ENCODE assay signal across 22 mouse cellular contexts in genomic region chr13:29501173-29501572, GRCm38 (mm10).
A peak's percentile ranks its signal among the peaks of the same experiment; 100 is the strongest.
DNase-seq lines count a peak whose midpoint lies in the region; ATAC-seq and TF ChIP-seq lines count a peak whose summit lies in the region.
"Had no signal": no experiment of that assay in that cellular context is flagged by ENCODE, and none has a peak within 500 bp of the region (broad histone marks: within the 10 kb centered on the region; RNA-seq: fewer than 3 reads in every experiment).

No protein-coding gene starts in this region.

- H3K36me3 ChIP-seq in intestine, embryonic 14.5 days (ENCODE audit: control insufficient read depth, insufficient read depth, low read length), result no peaks in the 10 kb centered on the region
- H3K36me3 ChIP-seq in intestine, embryonic 15.5 days, result no peaks in the 10 kb centered on the region
- H3K36me3 ChIP-seq in midbrain, postnatal 0 days (ENCODE audit: insufficient read depth, low read length), result no peaks in the 10 kb centered on the region
- H3K36me3 ChIP-seq in midbrain, embryonic 14.5 days (ENCODE audit: control insufficient read depth, insufficient read depth, low read length), result no peaks in the 10 kb centered on the region
- no peaks in the 10 kb centered on the region for H3K36me3 ChIP-seq in ES-E14 (ENCODE audit: control insufficient read depth, insufficient read depth, low read length, poor library complexity, severe bottlenecking)
- H3K36me3 ChIP-seq: embryonic facial prominence, embryonic 10.5 days; hindbrain, embryonic 10.5 days; limb, embryonic 12.5 days; midbrain, embryonic 15.5 days had no signal

- H3K4me2 ChIP-seq in intestine, embryonic 14.5 days (ENCODE audit: low read length), result no peak overlapping the region
- H3K4me2 ChIP-seq in intestine, embryonic 15.5 days (replicated peaks), result no peak overlapping the region
- no peak overlapping the region for H3K4me2 ChIP-seq in midbrain, postnatal 0 days (ENCODE audit: low read depth, low read length, poor library complexity, severe bottlenecking)
- H3K4me2 ChIP-seq in midbrain, embryonic 14.5 days (ENCODE audit: low read length), result no peak overlapping the region
- H3K4me2 ChIP-seq: heart, embryonic 11.5 days; limb, embryonic 12.5 days; midbrain, embryonic 15.5 days had no signal

- TF ChIP-seq CTCF in midbrain, postnatal 0 days (IDR thresholded peaks at IDR 0.05), result peak; percentile 23; the same call in 1 of the 2 replicates

- DNase-seq in intestine, embryonic 14.5 days (ENCODE audit: low spot score), result peak; percentile 18
- no peak for DNase-seq in midbrain, postnatal 0 days (ENCODE audit: low spot score)
- no peak for DNase-seq in midbrain, embryonic 14.5 days
- DNase-seq in ES-E14 (ENCODE audit: low read depth, low spot score), result peak; percentile 7
- no peak for DNase-seq in adrenal gland, adult 2 months
- DNase-seq: adrenal gland, postnatal 25 days; cerebellum, adult 9-10 months; gastrocnemius, postnatal 14 days; kidney, adult 11 months; kidney, postnatal 4 days; lung, adult 18-20 months had no signal

- 73% methylated on average over 2 of the region's 2 CpGs for WGBS in intestine, embryonic 14.5 days
- WGBS in intestine, embryonic 15.5 days, result 69% methylated on average over 2 of the region's 2 CpGs
- WGBS in midbrain, postnatal 0 days, result 76% methylated on average over 2 of the region's 2 CpGs
- WGBS in midbrain, embryonic 14.5 days, result 79% methylated on average over 2 of the region's 2 CpGs

- no peak overlapping the region for H3K9ac ChIP-seq in intestine, embryonic 14.5 days (ENCODE audit: low read length)
- H3K9ac ChIP-seq in intestine, embryonic 15.5 days, result no peak overlapping the region
- no peak overlapping the region for H3K9ac ChIP-seq in midbrain, postnatal 0 days (replicated peaks; ENCODE audit: low read length, poor library complexity, severe bottlenecking)
- no peak overlapping the region for H3K9ac ChIP-seq in midbrain, embryonic 14.5 days (replicated peaks; ENCODE audit: low read length)
- H3K9ac ChIP-seq in ES-E14 (ENCODE audit: insufficient read depth, low read depth, low read length, poor library complexity, severe bottlenecking), result no peak overlapping the region
- H3K9ac ChIP-seq: limb, embryonic 12.5 days; midbrain, embryonic 15.5 days had no signal

- no peaks in the 10 kb centered on the region for H3K9me3 ChIP-seq in intestine, embryonic 14.5 days (ENCODE audit: control insufficient read depth, low read length)
- H3K9me3 ChIP-seq in intestine, embryonic 15.5 days, result no peaks in the 10 kb centered on the region
- H3K9me3 ChIP-seq in midbrain, postnatal 0 days (ENCODE audit: low read length), result no peaks in the 10 kb centered on the region
- no peaks in the 10 kb centered on the region for H3K9me3 ChIP-seq in midbrain, embryonic 14.5 days (ENCODE audit: control insufficient read depth, low read length)
- H3K9me3 ChIP-seq in ES-E14 (ENCODE audit: control insufficient read depth, insufficient read depth, low read depth, low read length), result no peaks in the 10 kb centered on the region
- H3K9me3 ChIP-seq: embryonic facial prominence, embryonic 10.5 days; hindbrain, embryonic 10.5 days; limb, embryonic 12.5 days; midbrain, embryonic 15.5 days had no signal

- no peak for ATAC-seq in intestine, embryonic 14.5 days (replicated peaks; ENCODE audit: low FRiP score, low TSS enrichment, low read depth)
- ATAC-seq in intestine, embryonic 15.5 days, result no peak
- ATAC-seq in midbrain, postnatal 0 days (ENCODE audit: low FRiP score), result no peak
- no peak for ATAC-seq in midbrain, embryonic 14.5 days (ENCODE audit: low FRiP score, low TSS enrichment)
- no peak for ATAC-seq in inflammation-experienced regulatory T-cells, adult 6 months
- ATAC-seq: forebrain, embryonic 16.5 days; midbrain, embryonic 15.5 days had no signal

- in situ Hi-C loops in ES-E14 (cut with MboI; ENCODE audit: low sequenced_read_pairs in 2 of 2, unreplicated experiment in 2 of 2), result no loop called here

- H3K27ac ChIP-seq in intestine, embryonic 14.5 days (ENCODE audit: low read depth), result no peak overlapping the region
- no peak overlapping the region for H3K27ac ChIP-seq in intestine, embryonic 15.5 days
- no peak overlapping the region for H3K27ac ChIP-seq in midbrain, postnatal 0 days (ENCODE audit: low read depth, low read length)
- no peak overlapping the region for H3K27ac ChIP-seq in midbrain, embryonic 14.5 days (replicated peaks; ENCODE audit: low read depth, low read length)
- H3K27ac ChIP-seq in ES-E14 (ENCODE audit: insufficient read depth, low read depth, low read length, poor library complexity, severe bottlenecking), result no peak overlapping the region
- H3K27ac ChIP-seq: embryonic facial prominence, embryonic 10.5 days; hindbrain, embryonic 10.5 days; left cerebral cortex, adult 2 months; limb, embryonic 12.5 days; macrophage; midbrain, embryonic 15.5 days had no signal

- no peaks in the 10 kb centered on the region for H3K27me3 ChIP-seq in intestine, embryonic 14.5 days (replicated peaks; ENCODE audit: control insufficient read depth, insufficient read depth, low read length)
- no peaks in the 10 kb centered on the region for H3K27me3 ChIP-seq in intestine, embryonic 15.5 days (replicated peaks)
- H3K27me3 ChIP-seq in midbrain, postnatal 0 days (ENCODE audit: insufficient read depth, low read length), result no peaks in the 10 kb centered on the region
- no peaks in the 10 kb centered on the region for H3K27me3 ChIP-seq in midbrain, embryonic 14.5 days (ENCODE audit: control insufficient read depth, insufficient read depth, low read length)
- H3K27me3 ChIP-seq: limb, embryonic 12.5 days; midbrain, embryonic 15.5 days had no signal

- peaks cover 4% of the 10 kb centered on the region; the same call in 1 of the 2 replicates for H3K4me1 ChIP-seq in intestine, embryonic 14.5 days (replicated peaks; ENCODE audit: control insufficient read depth, insufficient read depth, low read length)
- peaks cover 7% of the 10 kb centered on the region; the same call in 1 of the 2 replicates for H3K4me1 ChIP-seq in intestine, embryonic 15.5 days (replicated peaks)
- no peaks in the 10 kb centered on the region for H3K4me1 ChIP-seq in midbrain, postnatal 0 days (ENCODE audit: insufficient read depth, low read length)
- 0 out of 2 replicates have a peak, but pooled peaks cover 5% of the 10 kb centered on the region for H3K4me1 ChIP-seq in midbrain, embryonic 14.5 days (ENCODE audit: control insufficient read depth, insufficient read depth, low read length)
- no peaks in the 10 kb centered on the region for H3K4me1 ChIP-seq in ES-E14 (ENCODE audit: control insufficient read depth in 2 of 2, insufficient read depth in 2 of 2, low read length in 2 of 2, poor library complexity in 1 of 2)

- H3K4me3 ChIP-seq in intestine, embryonic 14.5 days (ENCODE audit: low read depth, low read length), result no peak overlapping the region
- H3K4me3 ChIP-seq in intestine, embryonic 15.5 days (replicated peaks), result no peak overlapping the region
- no peak overlapping the region for H3K4me3 ChIP-seq in midbrain, postnatal 0 days (ENCODE audit: low read depth, low read length)
- no peak overlapping the region for H3K4me3 ChIP-seq in midbrain, embryonic 14.5 days (replicated peaks; ENCODE audit: low read depth, low read length)
- H3K4me3 ChIP-seq in ES-E14 (ENCODE audit: insufficient read depth in 1 of 2, low read depth in 1 of 2, low read length in 2 of 2, poor library complexity in 1 of 2, severe bottlenecking in 1 of 2), result no peak overlapping the region
- H3K4me3 ChIP-seq: embryonic facial prominence, embryonic 10.5 days; erythroblast, embryonic 14.5 days; hindbrain, embryonic 10.5 days; left cerebral cortex, adult 2 months; limb, embryonic 12.5 days; midbrain, embryonic 15.5 days had no signal

TF ChIP-seq in ES-E14, 5 proteins besides CTCF, POLR2A, EP300 and RAD21:
- TF ChIP-seq ZC3H11A (IDR thresholded peaks at IDR 0.05; ENCODE audit: borderline replicate concordance, low read depth, low read length), result peak; percentile 56; the same call in 1 of the 2 replicates
- no peak for TF ChIP-seq MAFK (IDR thresholded peaks at IDR 0.05; ENCODE audit: insufficient read depth, low read depth, low read length)

Comparison
In these comparisons a context has a peak if more than half of its experiments do, and no peak if none do; other contexts are left out.
1. DNase-seq: peak in intestine, embryonic 14.5 days (single experiment) and ES-E14 (single experiment); none in midbrain, postnatal 0 days (single experiment), midbrain, embryonic 14.5 days (single experiment) and adrenal gland, adult 2 months (single experiment).